Mouse (Mus musculus) adrenal gland, postnatal 10 days (tissue): ENCODE results near the gene Gsk3a. TPM values are rescaled to one million over a fixed set of nuclear protein-coding genes. Genes with fewer than 3 reads are reported as not detected.
A peak's percentile ranks its signal among the peaks of the same experiment; 100 is the strongest.
"Not testable (repeated sequence)": the region's sequence is repeated elsewhere in the genome, so short reads cannot be mapped to it uniquely, and the experiment has no call there.

ENCODE experiments used
- DNase-seq: peaks from one replicate; pipeline ENCODE4 v3.0.0; 2021; ENCODE audit warnings: mixed read lengths
- total RNA-seq, 2 experiments: library from RNA; stranded (reverse); gene quantifications; 2 replicates each; pipeline ENCODE4 v1.2.3; 2021

The Gsk3a gene
- total RNA-seq, 2 experiments from 2014 or later, result 92.5 to 96.7 TPM

- DNase-seq, result no peak
Measured at GRCm38 (mm10) chr7:25273259-25274241, 35.9 kb upstream of the Gsk3a start.

- no peak for DNase-seq
Measured at GRCm38 (mm10) chr7:25272445-25273258, 35.0 kb upstream of the Gsk3a start.

GRCm38 (mm10) chr7:25271651-25272444 lies 34.2 kb upstream of the Gsk3a start:
- no peak for DNase-seq

- no peak for DNase-seq
Measured at GRCm38 (mm10) chr7:25270652-25271633, 33.3 kb upstream of the Gsk3a start.

- peak; percentile 10 for DNase-seq
Measured at GRCm38 (mm10) chr7:25269545-25270271, 32.1 kb upstream of the Gsk3a start.

GRCm38 (mm10) chr7:25269029-25269428 lies 31.4 kb upstream of the Gsk3a start:
- peak; percentile 22 for DNase-seq

GRCm38 (mm10) chr7:25268588-25268987 lies 30.9 kb upstream of the Gsk3a start:
- DNase-seq, result no peak

GRCm38 (mm10) chr7:25267751-25268463 lies 30.3 kb upstream of the Gsk3a start:
- DNase-seq, result peak; percentile 97

GRCm38 (mm10) chr7:25267301-25267750 lies 29.7 kb upstream of the Gsk3a start, which contains the start of gene Cic:
TSS of gene Cic (plus strand) at chr7:25267704.
- peak; percentile 98 for DNase-seq

GRCm38 (mm10) chr7:25266180-25266962 lies 28.7 kb upstream of the Gsk3a start:
- DNase-seq, result no peak

- DNase-seq, result not testable (repeated sequence)
Measured at GRCm38 (mm10) chr7:25265743-25266142, 28.1 kb upstream of the Gsk3a start.

- peak; percentile 5 for DNase-seq
Measured at GRCm38 (mm10) chr7:25263968-25264870, 26.6 kb upstream of the Gsk3a start.

- DNase-seq, result no peak
Measured at GRCm38 (mm10) chr7:25261896-25262295, 24.2 kb upstream of the Gsk3a start.

GRCm38 (mm10) chr7:25251822-25252221 lies 14.2 kb upstream of the Gsk3a start:
- DNase-seq, result peak; percentile 32

- peak; percentile 66 for DNase-seq
Measured at GRCm38 (mm10) chr7:25251071-25251791, 13.6 kb upstream of the Gsk3a start.

GRCm38 (mm10) chr7:25250141-25250972 lies 12.7 kb upstream of the Gsk3a start, which contains the start of gene Erf:
TSS of gene Erf (minus strand) at chr7:25250761.
- DNase-seq, result peak; percentile 99
